Mouse (Mus musculus) right cerebral cortex, postnatal 25 days (tissue): ENCODE data around the gene AI597479.
"Not testable (repeated sequence)": the region's sequence is repeated elsewhere in the genome, so short reads cannot be mapped to it uniquely, and the experiment has no call there.

Experiments
- DNase-seq: peaks from one replicate; pipeline ENCODE4 v3.0.0; 2022

Gene AI597479

GRCm38 (mm10) chr1:43127196-43127595 is 28.7 kb downstream of the AI597479 start:
- no peak for DNase-seq

DNA sequence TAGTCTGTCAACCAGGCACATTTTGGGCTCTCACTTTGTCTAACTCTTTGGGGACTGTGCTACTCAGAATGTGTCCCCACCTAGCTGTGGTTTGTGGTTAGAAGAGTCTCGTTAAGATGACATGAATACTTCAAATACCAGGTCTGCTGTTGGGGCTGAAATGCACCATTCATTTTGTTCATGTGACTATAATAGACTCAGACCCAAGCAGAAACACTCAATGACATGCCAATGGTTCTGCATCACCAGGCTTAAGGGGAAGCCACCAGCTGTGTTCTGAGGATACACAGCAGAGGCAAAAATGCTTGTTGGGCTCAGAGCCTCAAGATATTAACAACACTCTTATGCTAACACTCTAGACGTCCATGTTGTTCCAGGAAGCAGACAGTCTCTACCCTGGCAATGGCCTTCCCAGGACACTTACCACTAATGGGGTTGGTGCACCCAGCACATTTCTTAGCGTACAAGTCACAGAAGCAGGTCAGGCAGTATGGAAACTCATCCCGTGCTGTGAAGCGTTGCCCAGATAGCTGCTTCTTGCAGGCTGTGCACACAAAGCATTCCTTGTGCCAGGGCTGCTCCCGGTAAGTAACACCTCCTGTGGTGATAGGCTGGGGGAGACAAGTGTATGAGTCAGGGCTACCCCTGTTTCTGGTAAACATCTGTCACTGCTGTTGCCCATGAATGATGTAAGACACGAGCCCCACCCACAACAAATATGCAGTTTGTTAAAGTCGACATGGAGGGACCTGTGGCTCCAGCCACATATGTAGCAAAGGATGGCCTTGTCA is 29.5 kb downstream of the AI597479 start:
- no peak for DNase-seq

GRCm38 (mm10) chr1:43130219-43130981 is 31.9 kb downstream of the AI597479 start:
- no peak for DNase-seq

- no peak for DNase-seq
Measured at GRCm38 (mm10) chr1:43131591-43131990, 33.1 kb downstream of the AI597479 start.

GRCm38 (mm10) chr1:43136488-43137029 is 38.0 kb downstream of the AI597479 start:
- not testable (repeated sequence) for DNase-seq

DNA sequence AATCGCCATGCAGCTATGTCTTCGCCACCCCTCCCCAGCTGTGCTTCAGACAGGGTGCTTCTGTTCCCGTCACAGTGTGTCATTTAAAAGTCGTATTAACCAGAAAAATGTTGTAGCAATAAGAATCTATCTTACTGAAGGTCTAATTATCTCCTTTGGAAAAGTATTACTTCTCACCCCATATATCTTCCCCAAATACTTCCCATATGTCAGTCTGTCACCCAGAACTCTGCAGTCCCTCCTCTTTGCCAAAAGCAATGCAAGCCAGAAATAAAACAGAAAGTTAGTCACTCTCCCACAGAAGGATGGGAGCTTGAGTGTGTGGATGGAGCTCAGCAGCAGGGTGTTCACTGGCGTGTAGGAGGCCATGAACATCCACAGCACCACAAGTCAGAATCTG is 38.8 kb downstream of the AI597479 start:
- DNase-seq = no peak

GRCm38 (mm10) chr1:43138268-43138812 is 39.8 kb downstream of the AI597479 start:
- no peak for DNase-seq

- DNase-seq = peak; percentile 78
Measured at GRCm38 (mm10) chr1:43139587-43140266, 41.2 kb downstream of the AI597479 start.

- DNase-seq = no peak
Measured at GRCm38 (mm10) chr1:43141555-43141961, 43.0 kb downstream of the AI597479 start.

GRCm38 (mm10) chr1:43142849-43143248 is 44.3 kb downstream of the AI597479 start:
- DNase-seq = no peak

- DNase-seq = no peak
Measured at GRCm38 (mm10) chr1:43143284-43143683, 44.8 kb downstream of the AI597479 start.

DNA sequence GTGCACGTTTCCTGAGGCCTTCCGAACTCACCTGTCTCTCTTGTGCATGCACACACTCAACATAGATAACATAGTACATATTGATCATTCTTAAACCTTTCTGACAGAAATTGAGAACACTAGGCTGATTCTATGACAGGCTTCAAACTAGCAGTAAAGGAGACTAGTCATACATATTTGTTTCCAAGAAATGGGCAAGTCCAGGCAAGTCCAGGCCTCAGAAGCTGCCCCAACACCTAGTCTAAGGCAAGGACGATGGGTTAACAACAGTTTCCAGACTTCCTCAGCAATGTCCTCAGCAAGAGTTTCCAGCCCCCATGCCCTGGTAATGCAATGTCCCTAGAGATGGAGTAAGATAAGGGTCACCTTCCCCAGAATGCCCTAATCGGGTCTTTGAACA is 45.3 kb downstream of the AI597479 start:
- no peak for DNase-seq

DNA sequence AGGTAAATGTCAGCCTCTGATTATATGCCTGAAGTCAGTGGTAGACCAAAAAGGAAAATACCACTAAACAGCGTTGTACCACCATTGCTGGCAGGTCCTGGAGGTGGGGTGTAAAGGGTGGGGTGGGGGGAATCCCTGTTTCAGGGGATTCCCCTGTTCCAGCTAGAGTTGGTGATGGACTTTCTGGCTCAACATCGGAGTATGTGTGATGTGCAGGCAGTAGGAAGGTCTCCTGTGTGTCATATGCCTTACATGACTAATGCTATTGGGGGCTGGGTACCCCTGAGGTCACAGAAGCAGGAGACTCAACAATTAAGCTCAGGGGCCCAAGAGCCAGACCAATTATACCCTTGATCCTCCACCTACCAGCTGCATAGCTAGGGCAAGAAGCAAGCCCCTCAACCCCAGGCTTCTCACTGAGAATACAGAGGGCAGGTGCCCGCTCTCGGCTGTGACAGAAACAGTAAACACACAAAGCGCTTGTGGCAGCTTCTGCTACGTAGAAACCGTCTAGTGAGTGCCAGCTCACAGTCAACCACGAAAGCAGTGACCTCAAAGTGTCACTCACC is 45.9 kb downstream of the AI597479 start:
- DNase-seq = no peak

- DNase-seq = no peak
Measured at GRCm38 (mm10) chr1:43145388-43145787, 46.9 kb downstream of the AI597479 start.

DNA sequence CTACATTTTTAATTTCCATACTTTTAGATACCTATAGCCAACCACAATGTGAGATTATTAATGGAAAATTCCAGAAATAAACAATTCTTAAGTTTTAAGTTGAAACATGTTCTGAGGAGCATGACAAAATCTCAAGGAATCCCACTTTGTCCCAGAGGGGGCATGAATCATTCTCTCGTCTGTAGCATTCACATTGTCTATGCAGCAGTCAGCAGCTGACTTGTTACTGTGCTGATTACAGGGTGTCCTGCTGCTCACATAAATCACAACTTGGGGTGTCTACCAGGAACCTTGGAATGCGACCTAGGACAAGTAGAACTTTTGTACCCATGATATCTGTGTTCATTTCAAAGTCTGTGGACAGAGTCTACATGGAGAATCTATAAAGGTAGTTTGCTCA is 49.0 kb downstream of the AI597479 start:
- no peak for DNase-seq

DNA sequence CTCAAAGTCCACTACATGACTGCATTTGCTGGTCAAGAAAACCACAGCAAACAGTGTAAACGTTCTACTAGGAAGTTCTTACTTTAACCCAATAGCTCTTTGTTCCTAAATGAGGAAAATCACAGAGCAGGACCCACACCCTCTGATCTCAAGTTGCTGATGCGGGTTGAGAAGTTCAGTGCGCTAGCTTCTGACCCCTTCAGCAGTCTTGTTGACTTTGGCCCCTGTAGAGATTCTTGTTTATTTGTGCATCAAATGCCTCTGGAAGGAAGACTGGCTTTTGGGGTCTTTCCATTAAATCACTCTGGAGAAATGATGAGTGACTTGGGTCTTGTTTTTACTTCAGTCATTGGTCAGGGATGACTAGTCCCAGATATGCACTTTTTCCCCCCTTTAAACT is 51.7 kb downstream of the AI597479 start:
- DNase-seq = no peak

DNA sequence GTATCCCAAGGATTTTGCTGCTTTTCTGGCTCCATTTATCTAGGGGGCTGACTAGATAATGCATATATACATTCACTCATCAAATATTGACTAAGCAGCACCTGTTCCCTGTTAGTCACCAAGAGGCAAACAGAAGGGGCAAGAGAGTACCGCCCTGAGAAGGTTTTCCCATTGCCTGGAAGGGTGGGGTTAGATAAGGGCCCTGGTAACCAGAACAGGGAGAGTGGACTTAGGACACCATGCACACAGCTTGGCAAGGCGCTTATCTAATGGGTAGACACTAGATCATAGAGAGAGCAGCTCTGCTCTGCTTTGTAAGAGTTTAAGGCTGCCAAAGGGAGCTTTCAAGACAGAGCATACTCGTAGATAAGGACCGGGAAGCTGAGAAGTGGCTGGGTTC is 54.1 kb downstream of the AI597479 start:
- no peak for DNase-seq

GRCm38 (mm10) chr1:43153538-43153937 is 55.0 kb downstream of the AI597479 start:
- DNase-seq = no peak

GRCm38 (mm10) chr1:43154491-43154890 is 56.0 kb downstream of the AI597479 start:
- DNase-seq = no peak

GRCm38 (mm10) chr1:43157907-43158306 is 59.4 kb downstream of the AI597479 start:
- DNase-seq = no peak

DNA sequence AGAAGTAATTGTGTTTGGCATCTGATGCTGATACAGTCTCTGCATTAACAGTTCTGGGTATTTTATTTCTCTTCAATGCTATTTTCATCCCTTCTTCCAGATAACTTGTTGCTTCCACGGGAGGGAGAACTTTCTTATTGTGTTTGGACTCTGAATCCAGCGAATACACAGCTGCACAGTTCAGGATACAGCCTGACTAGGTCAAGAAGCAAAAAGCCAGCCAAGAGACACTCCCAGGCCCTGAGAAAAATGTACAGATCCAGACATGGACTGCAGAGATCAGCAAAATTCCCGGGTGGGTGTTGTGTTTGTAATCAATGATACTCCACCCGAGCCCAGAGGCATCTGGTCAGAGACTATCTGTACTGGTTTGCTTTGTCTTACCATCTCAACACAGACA is 60.9 kb downstream of the AI597479 start:
- DNase-seq = no peak

DNA sequence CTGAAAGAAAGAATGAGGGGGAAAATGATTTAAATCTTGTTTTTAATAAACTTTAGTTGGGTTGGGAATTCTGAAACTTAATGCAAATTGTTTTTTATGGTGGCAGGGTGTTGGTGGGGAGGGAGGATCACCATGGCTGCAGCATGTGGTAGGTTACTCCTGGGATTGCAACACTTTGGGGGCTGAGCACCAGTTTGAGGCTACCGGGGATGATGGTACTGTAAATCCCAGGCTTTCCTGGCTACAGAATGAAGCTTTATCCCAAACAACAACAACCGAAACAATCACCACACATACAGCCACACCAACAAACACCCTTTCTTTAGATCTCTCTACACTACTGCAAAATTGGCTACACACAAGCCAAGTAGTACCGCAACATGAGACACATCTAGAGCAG is 63.9 kb downstream of the AI597479 start:
- DNase-seq = no peak

DNA sequence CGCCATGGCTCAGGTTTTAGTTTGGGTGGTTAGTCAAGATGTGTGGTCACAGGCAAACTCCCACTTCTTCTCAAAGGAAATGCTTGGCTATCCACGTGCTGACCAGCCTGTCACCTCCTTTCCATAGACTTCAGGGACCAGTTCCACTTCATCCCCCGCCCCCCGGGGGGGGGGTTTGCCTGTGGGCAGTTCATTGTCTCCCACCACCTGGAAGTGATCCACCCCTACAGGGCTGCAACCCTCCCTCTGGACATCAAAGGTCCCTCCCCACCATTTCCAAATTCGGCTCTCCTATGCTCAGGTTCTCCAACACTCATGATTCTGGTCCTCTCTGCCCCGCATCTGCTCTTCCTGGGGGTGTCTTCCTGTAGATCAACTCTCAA is 64.6 kb downstream of the AI597479 start:
- no peak for DNase-seq
